Mouse (Mus musculus): ENCODE data around the gene Klhl10.

The Klhl10 gene

GRCm38 (mm10) chr11:100465229-100465792, 23.6 kb downstream of the Klhl10 start:
- no peak for DNase-seq (ENCODE audit: low read depth)

- no peak for DNase-seq (ENCODE audit: low read depth)
Observed at GRCm38 (mm10) chr11:100465833-100466232, 24.1 kb downstream of the Klhl10 start.

- no peak for DNase-seq (ENCODE audit: low read depth)
Observed at GRCm38 (mm10) chr11:100471352-100472196, 29.9 kb downstream of the Klhl10 start.

- peak; percentile 87 for DNase-seq (ENCODE audit: low read depth)
Observed at GRCm38 (mm10) chr11:100472197-100472934, 30.6 kb downstream of the Klhl10 start, which contains the start of gene Klhl11. Gene Klhl11 (minus strand): TSS chr11:100472741.

- no peak for DNase-seq (ENCODE audit: low read depth)
Observed at GRCm38 (mm10) chr11:100472935-100473295, 31.2 kb downstream of the Klhl10 start.

- DNase-seq (ENCODE audit: low read depth), result no peak
Observed at GRCm38 (mm10) chr11:100476281-100476680, 34.6 kb downstream of the Klhl10 start.

DNA sequence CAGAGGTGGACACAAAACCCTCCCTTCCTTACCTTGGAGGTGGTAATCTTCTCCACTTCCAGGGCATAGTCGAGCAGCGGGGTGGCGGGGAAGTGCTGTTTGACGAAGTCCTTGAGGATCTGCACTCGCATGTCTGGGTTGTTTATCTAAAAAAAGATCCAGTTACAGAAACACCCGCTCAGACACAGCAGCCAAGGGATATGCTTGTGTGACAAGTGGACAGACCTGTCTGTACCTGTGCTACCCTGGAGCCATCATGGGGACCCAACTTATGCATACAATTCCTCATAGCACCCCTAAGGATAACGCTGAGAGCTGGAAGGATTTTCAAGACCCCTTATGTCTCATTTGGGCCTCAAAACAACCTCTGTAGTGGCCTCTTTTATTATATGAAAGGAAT, 37.4 kb downstream of the Klhl10 start:
- DNase-seq (ENCODE audit: low read depth), result no peak

DNA sequence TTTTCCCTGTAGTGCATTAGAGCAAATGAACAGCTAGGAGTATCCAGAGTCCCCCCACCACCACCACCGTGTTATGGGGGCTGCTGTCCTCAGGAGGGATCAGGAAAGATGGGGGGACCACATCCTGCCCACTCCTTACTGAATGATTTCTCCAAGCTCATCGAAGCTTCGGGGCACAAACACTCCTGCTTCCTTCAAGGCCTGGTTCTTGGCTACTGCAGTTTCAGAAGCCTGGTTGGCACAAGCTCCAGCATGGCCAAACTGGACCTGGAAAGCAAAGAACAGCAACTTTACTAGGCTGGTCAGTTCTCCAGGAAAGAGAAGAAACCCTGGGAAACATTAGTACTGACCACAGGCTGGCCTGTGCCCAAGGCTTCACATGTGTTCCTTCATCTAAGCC, 42.7 kb downstream of the Klhl10 start:
- no peak for DNase-seq (ENCODE audit: low read depth)

GRCm38 (mm10) chr11:100485801-100486538, 44.3 kb downstream of the Klhl10 start:
- no peak for DNase-seq (ENCODE audit: low read depth)

- DNase-seq (ENCODE audit: low read depth), result no peak
Observed at GRCm38 (mm10) chr11:100490951-100491350, 49.2 kb downstream of the Klhl10 start.

GRCm38 (mm10) chr11:100493771-100494170, 52.1 kb downstream of the Klhl10 start:
- no peak for DNase-seq (ENCODE audit: low read depth)

DNA sequence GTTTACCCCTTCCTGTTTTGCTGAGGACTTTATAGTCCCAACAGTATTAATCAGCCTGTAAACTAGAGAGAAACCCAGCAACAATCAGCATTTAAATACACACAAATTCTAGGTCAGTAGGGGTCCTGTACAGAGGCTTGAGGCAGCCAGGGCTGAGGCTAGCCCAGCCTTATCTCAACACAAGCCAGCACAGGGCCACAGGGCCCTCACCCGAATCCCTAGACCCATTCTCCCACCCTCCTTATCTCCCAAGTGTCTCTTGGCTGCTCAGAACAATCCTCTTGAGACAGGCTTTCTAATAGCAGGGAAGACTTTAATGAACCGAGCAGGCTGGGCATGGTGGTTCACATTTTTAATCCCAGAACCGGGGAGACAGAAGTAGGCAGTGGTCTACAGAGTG, 58.5 kb downstream of the Klhl10 start:
- no peak for DNase-seq (ENCODE audit: low read depth)

DNA sequence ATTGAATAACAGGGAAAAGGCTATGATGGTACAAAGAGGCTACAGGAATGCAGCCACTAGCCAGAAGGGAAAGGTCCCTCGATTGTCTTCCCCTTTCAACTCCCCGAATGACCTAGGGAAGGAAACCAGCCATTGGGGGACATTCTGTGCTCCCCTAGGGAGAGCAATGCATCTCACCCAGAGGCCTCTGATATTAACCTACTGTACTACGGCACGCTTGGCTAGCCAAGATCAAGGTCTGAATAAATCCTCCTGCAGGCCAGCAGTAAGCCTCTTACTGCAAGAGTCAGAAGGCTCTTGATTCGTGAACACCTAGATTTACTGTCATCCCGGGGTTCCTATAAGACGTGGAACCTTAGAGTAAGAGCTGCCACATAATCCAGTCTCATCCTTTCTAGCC, 58.9 kb downstream of the Klhl10 start:
- no peak for DNase-seq (ENCODE audit: low read depth)

DNA sequence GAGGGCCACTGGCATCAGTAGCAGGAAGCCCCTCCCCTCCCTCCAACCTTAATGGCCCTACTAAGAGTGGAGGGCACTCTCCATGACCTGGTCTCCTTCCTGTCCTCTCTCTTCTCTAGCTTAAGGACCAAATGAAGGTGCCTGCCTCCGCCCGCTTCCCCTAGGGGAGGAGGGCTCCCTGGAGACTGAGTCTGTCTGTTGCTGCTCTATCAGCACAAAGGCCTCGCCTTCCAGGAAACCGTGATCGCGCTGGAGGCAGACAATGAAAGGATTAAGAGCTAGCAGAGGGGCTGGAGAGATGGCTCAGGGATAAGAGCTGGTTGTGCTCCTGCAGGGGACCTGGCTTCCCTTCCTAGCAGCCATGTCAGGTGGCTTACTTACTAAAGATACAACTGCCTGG, 59.6 kb downstream of the Klhl10 start:
- peak; percentile 27 for DNase-seq (ENCODE audit: low read depth)

GRCm38 (mm10) chr11:100504990-100505660, 63.4 kb downstream of the Klhl10 start:
- DNase-seq (ENCODE audit: low read depth), result no peak

DNA sequence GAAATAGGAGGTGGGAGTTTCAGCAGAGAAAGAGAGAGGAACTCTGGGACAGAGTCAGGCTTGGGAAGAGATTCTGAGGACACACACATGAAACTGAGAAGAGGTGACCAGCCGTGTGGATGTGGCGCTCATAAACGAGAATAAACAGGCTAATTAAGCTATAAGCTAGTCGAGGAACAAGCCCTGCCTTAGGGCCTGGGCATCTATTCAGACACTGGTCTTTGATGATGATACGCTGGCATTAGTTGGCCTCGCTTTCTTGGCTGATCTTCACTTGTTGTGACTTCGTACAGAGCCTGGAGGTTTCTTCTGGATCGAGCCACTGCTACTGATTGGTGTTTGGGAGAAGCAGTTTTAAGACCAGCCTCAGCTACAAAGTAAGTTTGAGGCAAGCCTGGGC, 64.3 kb downstream of the Klhl10 start:
- DNase-seq (ENCODE audit: low read depth), result no peak

Data from c-Kit-positive CD71-positive TER-119-negative erythroid progenitor cells, embryonic 14.5 days (primary cell).